Mouse (Mus musculus): ENCODE measurements around the gene Phf14.

Gene Phf14

GRCm38 (mm10) chr6:12020738-12021137, 113.1 kb downstream of the Phf14 start:
- DNase-seq (ENCODE audit: low spot score) = no peak

GRCm38 (mm10) chr6:12021480-12021879, 113.9 kb downstream of the Phf14 start:
- DNase-seq (ENCODE audit: low spot score) = no peak

- no peak for DNase-seq (ENCODE audit: low spot score)
Observed at GRCm38 (mm10) chr6:12023395-12023794, 115.8 kb downstream of the Phf14 start.

GRCm38 (mm10) chr6:12026804-12027537, 119.4 kb downstream of the Phf14 start:
- no peak for DNase-seq (ENCODE audit: low spot score)

GRCm38 (mm10) chr6:12034561-12034960, 127.0 kb downstream of the Phf14 start:
- no peak for DNase-seq (ENCODE audit: low spot score)

GRCm38 (mm10) chr6:12038268-12038667, 130.7 kb downstream of the Phf14 start:
- DNase-seq (ENCODE audit: low spot score) = no peak

GRCm38 (mm10) chr6:12052884-12053283, 145.3 kb downstream of the Phf14 start:
- DNase-seq (ENCODE audit: low spot score) = no peak

- DNase-seq (ENCODE audit: low spot score) = no peak
Observed at GRCm38 (mm10) chr6:12054149-12054548, 146.5 kb downstream of the Phf14 start.

- no peak for DNase-seq (ENCODE audit: low spot score)
Observed at GRCm38 (mm10) chr6:12058717-12059116, 151.1 kb downstream of the Phf14 start.

- DNase-seq (ENCODE audit: low spot score) = no peak
Observed at GRCm38 (mm10) chr6:12059971-12060370, 152.4 kb downstream of the Phf14 start.

GRCm38 (mm10) chr6:12060452-12061140, 153.0 kb downstream of the Phf14 start:
- no peak for DNase-seq (ENCODE audit: low spot score)

GRCm38 (mm10) chr6:12067956-12068355, 160.3 kb downstream of the Phf14 start:
- DNase-seq (ENCODE audit: low spot score) = no peak

GRCm38 (mm10) chr6:12069357-12069756, 161.7 kb downstream of the Phf14 start:
- DNase-seq (ENCODE audit: low spot score) = no peak

GRCm38 (mm10) chr6:12074599-12074998, 167.0 kb downstream of the Phf14 start:
- DNase-seq (ENCODE audit: low spot score) = no peak

GRCm38 (mm10) chr6:12077338-12077737, 169.7 kb downstream of the Phf14 start:
- DNase-seq (ENCODE audit: low spot score) = no peak

- DNase-seq (ENCODE audit: low spot score) = no peak
Observed at GRCm38 (mm10) chr6:12077880-12078618, 170.4 kb downstream of the Phf14 start.

GRCm38 (mm10) chr6:12079260-12079659, 171.7 kb downstream of the Phf14 start:
- DNase-seq (ENCODE audit: low spot score) = no peak

- DNase-seq (ENCODE audit: low spot score) = no peak
Observed at GRCm38 (mm10) chr6:12080423-12080822, 172.8 kb downstream of the Phf14 start.

- DNase-seq (ENCODE audit: low spot score) = no peak
Observed at GRCm38 (mm10) chr6:12081722-12082121, 174.1 kb downstream of the Phf14 start.

- DNase-seq (ENCODE audit: low spot score) = no peak
Observed at GRCm38 (mm10) chr6:12082125-12082524, 174.5 kb downstream of the Phf14 start.

- DNase-seq (ENCODE audit: low spot score) = no peak
Observed at GRCm38 (mm10) chr6:12082531-12083216, 175.1 kb downstream of the Phf14 start.

GRCm38 (mm10) chr6:12084721-12085120, 177.1 kb downstream of the Phf14 start:
- DNase-seq (ENCODE audit: low spot score) = no peak

Data from left cerebral cortex, adult 11 months (tissue).